ENCODE assay signal across 26 mouse cellular contexts in the genomic region with DNA sequence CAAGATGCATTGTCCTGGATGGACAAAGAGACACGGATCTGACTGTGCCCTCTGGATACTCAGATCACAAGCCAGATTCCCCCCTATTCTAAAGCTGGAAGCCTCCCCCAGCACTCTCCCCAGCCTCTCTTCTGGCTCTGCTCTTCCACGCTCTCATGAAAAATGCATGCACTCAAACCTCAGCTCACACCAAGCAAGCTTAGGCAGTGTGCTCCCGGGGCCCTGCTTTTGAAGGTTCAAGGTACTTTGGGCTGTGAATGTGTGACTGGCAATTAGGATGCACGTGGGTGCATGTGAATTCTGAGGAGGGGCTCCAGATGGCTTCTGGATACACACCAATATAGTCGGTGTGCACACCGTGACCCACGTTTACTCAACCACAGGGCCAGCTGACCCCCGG.
A peak's percentile ranks its signal among the peaks of the same experiment; 100 is the strongest.
DNase-seq lines count a peak whose midpoint lies in the region; ATAC-seq lines count a peak whose summit lies in the region.
"Had no signal": no experiment of that assay in that cellular context is flagged by ENCODE, and none has a peak within 500 bp of the region (broad histone marks: within the 10 kb centered on the region; RNA-seq: fewer than 3 reads in every experiment).

No protein-coding gene starts in this region.

- no peaks in the 10 kb centered on the region for H3K9me3 ChIP-seq in forebrain, embryonic 12.5 days
- H3K9me3 ChIP-seq in forebrain, embryonic 16.5 days (ENCODE audit: control insufficient read depth, low read length), result no peaks in the 10 kb centered on the region
- no peaks in the 10 kb centered on the region for H3K9me3 ChIP-seq in hindbrain, embryonic 13.5 days
- no peaks in the 10 kb centered on the region for H3K9me3 ChIP-seq in midbrain, embryonic 12.5 days
- no peaks in the 10 kb centered on the region for H3K9me3 ChIP-seq in neural tube, embryonic 14.5 days (ENCODE audit: control insufficient read depth, low read length)
- H3K9me3 ChIP-seq in kidney, embryonic 14.5 days (ENCODE audit: control insufficient read depth, low read length), result no peaks in the 10 kb centered on the region
- H3K9me3 ChIP-seq in heart, embryonic 12.5 days (replicated peaks), result no peaks in the 10 kb centered on the region
- H3K9me3 ChIP-seq: intestine, embryonic 15.5 days; kidney, embryonic 15.5 days; limb, embryonic 12.5 days; liver, embryonic 13.5 days; neural tube, embryonic 12.5 days had no signal

- H3K27me3 ChIP-seq in forebrain, embryonic 12.5 days, result 0 out of 2 replicates have a peak, but pooled peaks cover 3% of the 10 kb centered on the region
- no peaks in the 10 kb centered on the region for H3K27me3 ChIP-seq in forebrain, embryonic 16.5 days (replicated peaks; ENCODE audit: control insufficient read depth, insufficient read depth, low read length)
- H3K27me3 ChIP-seq in hindbrain, embryonic 13.5 days, result 0 out of 2 replicates have a peak, but pooled peaks cover 15% of the 10 kb centered on the region
- peaks cover 3% of the 10 kb centered on the region; the same call in 1 of the 2 replicates for H3K27me3 ChIP-seq in midbrain, embryonic 12.5 days
- H3K27me3 ChIP-seq in neural tube, embryonic 14.5 days (ENCODE audit: control insufficient read depth, insufficient read depth, low read length), result no peaks in the 10 kb centered on the region
- H3K27me3 ChIP-seq in kidney, embryonic 14.5 days (ENCODE audit: control insufficient read depth, insufficient read depth, low read length), result no peaks in the 10 kb centered on the region
- H3K27me3 ChIP-seq in heart, embryonic 12.5 days (replicated peaks), result no peaks in the 10 kb centered on the region
- H3K27me3 ChIP-seq: intestine, embryonic 15.5 days; kidney, embryonic 15.5 days; liver, embryonic 13.5 days had no signal

- no peak for DNase-seq in cerebellum, adult 8-10 months
- DNase-seq: adrenal gland, postnatal 14 days; cerebellum, adult 11 months; cerebellum, postnatal 25 days; heart, postnatal 14 days; kidney, postnatal 4 days; layer of hippocampus, adult 9-11 months; liver, embryonic 13.5 days; lung, embryonic 14.5 days; right cerebral cortex, postnatal 14 days; thymus, postnatal 36 days had no signal

- H3K4me2 ChIP-seq in forebrain, embryonic 12.5 days, result no peak overlapping the region
- H3K4me2 ChIP-seq in forebrain, embryonic 16.5 days (ENCODE audit: low read length), result no peak overlapping the region
- H3K4me2 ChIP-seq in hindbrain, embryonic 13.5 days, result no peak overlapping the region
- no peak overlapping the region for H3K4me2 ChIP-seq in midbrain, embryonic 12.5 days (replicated peaks)
- no peak overlapping the region for H3K4me2 ChIP-seq in neural tube, embryonic 14.5 days (ENCODE audit: low read depth, low read length)
- no peak overlapping the region for H3K4me2 ChIP-seq in kidney, embryonic 14.5 days (replicated peaks; ENCODE audit: low read depth, low read length)
- H3K4me2 ChIP-seq in heart, embryonic 12.5 days, result no peak overlapping the region
- H3K4me2 ChIP-seq: heart, embryonic 11.5 days; intestine, embryonic 15.5 days; kidney, embryonic 15.5 days; limb, embryonic 12.5 days; liver, embryonic 13.5 days; lung, embryonic 14.5 days; neural tube, embryonic 12.5 days had no signal

- H3K36me3 ChIP-seq in forebrain, embryonic 12.5 days (replicated peaks), result no peaks in the 10 kb centered on the region
- H3K36me3 ChIP-seq in forebrain, embryonic 16.5 days (ENCODE audit: control insufficient read depth, insufficient read depth), result no peaks in the 10 kb centered on the region
- H3K36me3 ChIP-seq in hindbrain, embryonic 13.5 days, result peaks cover 8% of the 10 kb centered on the region; the same call in 1 of the 2 replicates
- H3K36me3 ChIP-seq in midbrain, embryonic 12.5 days, result no peaks in the 10 kb centered on the region
- H3K36me3 ChIP-seq in neural tube, embryonic 14.5 days (ENCODE audit: control insufficient read depth, insufficient read depth, low read length), result no peaks in the 10 kb centered on the region
- no peaks in the 10 kb centered on the region for H3K36me3 ChIP-seq in kidney, embryonic 14.5 days (ENCODE audit: control insufficient read depth, insufficient read depth, low read length)
- no peaks in the 10 kb centered on the region for H3K36me3 ChIP-seq in heart, embryonic 12.5 days
- H3K36me3 ChIP-seq: G1E; intestine, embryonic 15.5 days; kidney, embryonic 15.5 days; limb, embryonic 12.5 days; liver, embryonic 13.5 days; neural tube, embryonic 12.5 days had no signal

- WGBS in forebrain, embryonic 12.5 days, result 58% methylated on average over 8 of the region's 8 CpGs
- WGBS in forebrain, embryonic 16.5 days, result 47% methylated on average over 8 of the region's 8 CpGs
- WGBS in hindbrain, embryonic 13.5 days, result 32% methylated on average over 8 of the region's 8 CpGs
- WGBS in midbrain, embryonic 12.5 days, result 37% methylated on average over 8 of the region's 8 CpGs
- WGBS in neural tube, embryonic 14.5 days, result 34% methylated on average over 8 of the region's 8 CpGs
- WGBS in kidney, embryonic 14.5 days, result 71% methylated on average over 8 of the region's 8 CpGs
- WGBS in heart, embryonic 12.5 days, result 79% methylated on average over 8 of the region's 8 CpGs

- H3K4me1 ChIP-seq in forebrain, embryonic 12.5 days, result peaks cover 28% of the 10 kb centered on the region
- H3K4me1 ChIP-seq in forebrain, embryonic 16.5 days (replicated peaks; ENCODE audit: control insufficient read depth, insufficient read depth, low read length), result no peaks in the 10 kb centered on the region
- peaks cover 34% of the 10 kb centered on the region for H3K4me1 ChIP-seq in hindbrain, embryonic 13.5 days (replicated peaks)
- peaks cover 29% of the 10 kb centered on the region for H3K4me1 ChIP-seq in midbrain, embryonic 12.5 days
- H3K4me1 ChIP-seq in neural tube, embryonic 14.5 days (ENCODE audit: control insufficient read depth, insufficient read depth, low read length), result peaks cover 18% of the 10 kb centered on the region; the same call in 1 of the 2 replicates
- no peaks in the 10 kb centered on the region for H3K4me1 ChIP-seq in kidney, embryonic 14.5 days (ENCODE audit: control insufficient read depth, insufficient read depth, low read length)
- H3K4me1 ChIP-seq in heart, embryonic 12.5 days (replicated peaks), result peaks cover 7% of the 10 kb centered on the region
- H3K4me1 ChIP-seq: intestine, embryonic 15.5 days; kidney, embryonic 15.5 days; liver, embryonic 13.5 days had no signal

- H3K4me3 ChIP-seq in forebrain, embryonic 12.5 days (replicated peaks), result no peak overlapping the region
- no peak overlapping the region for H3K4me3 ChIP-seq in forebrain, embryonic 16.5 days (replicated peaks; ENCODE audit: low read length)
- H3K4me3 ChIP-seq in hindbrain, embryonic 13.5 days, result no peak overlapping the region
- H3K4me3 ChIP-seq in midbrain, embryonic 12.5 days, result no peak overlapping the region
- H3K4me3 ChIP-seq in neural tube, embryonic 14.5 days (ENCODE audit: low read depth, low read length), result no peak overlapping the region
- no peak overlapping the region for H3K4me3 ChIP-seq in kidney, embryonic 14.5 days (ENCODE audit: low read length)
- H3K4me3 ChIP-seq in heart, embryonic 12.5 days, result no peak overlapping the region
- H3K4me3 ChIP-seq: gastrocnemius, adult 2 months; intestine, embryonic 15.5 days; kidney, embryonic 15.5 days; limb, embryonic 12.5 days; liver, embryonic 13.5 days; neural tube, embryonic 12.5 days had no signal

- H3K9ac ChIP-seq in forebrain, embryonic 12.5 days, result no peak overlapping the region
- H3K9ac ChIP-seq in forebrain, embryonic 16.5 days (replicated peaks; ENCODE audit: low read depth, low read length), result no peak overlapping the region
- peak overlapping the region; percentile 25; the same call in 1 of the 2 replicates for H3K9ac ChIP-seq in hindbrain, embryonic 13.5 days
- no peak overlapping the region for H3K9ac ChIP-seq in midbrain, embryonic 12.5 days (replicated peaks)
- H3K9ac ChIP-seq in neural tube, embryonic 14.5 days (replicated peaks; ENCODE audit: low read depth, low read length), result 0 out of 2 replicates have a peak overlapping the region, but pooled peaks have one; percentile 1
- H3K9ac ChIP-seq in kidney, embryonic 14.5 days (ENCODE audit: low read depth, low read length), result no peak overlapping the region
- no peak overlapping the region for H3K9ac ChIP-seq in heart, embryonic 12.5 days
- H3K9ac ChIP-seq: intestine, embryonic 15.5 days; kidney, embryonic 15.5 days; limb, embryonic 12.5 days; liver, embryonic 13.5 days; lung, embryonic 14.5 days; neural tube, embryonic 12.5 days had no signal

- H3K27ac ChIP-seq in forebrain, embryonic 12.5 days, result peak overlapping the region; percentile 61
- H3K27ac ChIP-seq in forebrain, embryonic 16.5 days (ENCODE audit: low read length), result no peak overlapping the region
- H3K27ac ChIP-seq in hindbrain, embryonic 13.5 days, result peak overlapping the region; percentile 73
- H3K27ac ChIP-seq in midbrain, embryonic 12.5 days (replicated peaks), result peak overlapping the region; percentile 43
- 0 out of 2 replicates have a peak overlapping the region, but pooled peaks have one; percentile 10 for H3K27ac ChIP-seq in neural tube, embryonic 14.5 days (ENCODE audit: low read depth, low read length)
- no peak overlapping the region for H3K27ac ChIP-seq in kidney, embryonic 14.5 days (ENCODE audit: low read depth, low read length)
- no peak overlapping the region for H3K27ac ChIP-seq in heart, embryonic 12.5 days (ENCODE audit: poor library complexity, severe bottlenecking)
- H3K27ac ChIP-seq: gastrocnemius, adult 2 months; intestine, embryonic 15.5 days; kidney, embryonic 15.5 days; limb, embryonic 12.5 days; liver, embryonic 13.5 days; macrophage; neural tube, embryonic 12.5 days had no signal

- no peak for ATAC-seq in forebrain, embryonic 12.5 days (ENCODE audit: low FRiP score)
- no peak for ATAC-seq in forebrain, embryonic 16.5 days
- ATAC-seq in hindbrain, embryonic 13.5 days (ENCODE audit: low FRiP score), result peak; percentile 49
- ATAC-seq in midbrain, embryonic 12.5 days (ENCODE audit: low FRiP score, low read depth), result no peak
- no peak for ATAC-seq in neural tube, embryonic 14.5 days (ENCODE audit: low read depth)
- no peak for ATAC-seq in kidney, embryonic 14.5 days (ENCODE audit: low FRiP score, low TSS enrichment)
- ATAC-seq in heart, embryonic 12.5 days (ENCODE audit: insufficient number of reproducible peaks, low FRiP score), result no peak
- ATAC-seq: intestine, embryonic 15.5 days had no signal

Comparison
In these comparisons a context has a peak if more than half of its experiments do, and no peak if none do; other contexts are left out.
1. H3K27ac ChIP-seq: peak in forebrain, embryonic 12.5 days (single experiment), hindbrain, embryonic 13.5 days (single experiment), midbrain, embryonic 12.5 days (single experiment) and neural tube, embryonic 14.5 days (single experiment); none in forebrain, embryonic 16.5 days (single experiment), kidney, embryonic 14.5 days (single experiment) and heart, embryonic 12.5 days (single experiment).
2. H3K9ac ChIP-seq: peak in hindbrain, embryonic 13.5 days (single experiment) and neural tube, embryonic 14.5 days (single experiment); none in forebrain, embryonic 12.5 days (single experiment), forebrain, embryonic 16.5 days (single experiment), midbrain, embryonic 12.5 days (single experiment), kidney, embryonic 14.5 days (single experiment) and heart, embryonic 12.5 days (single experiment).